Mouse (Mus musculus): ENCODE results near the gene Ppfia4.
"Not testable (repeated sequence)": the region's sequence is repeated elsewhere in the genome, so short reads cannot be mapped to it uniquely, and the experiment has no call there.

Gene Ppfia4

DNA sequence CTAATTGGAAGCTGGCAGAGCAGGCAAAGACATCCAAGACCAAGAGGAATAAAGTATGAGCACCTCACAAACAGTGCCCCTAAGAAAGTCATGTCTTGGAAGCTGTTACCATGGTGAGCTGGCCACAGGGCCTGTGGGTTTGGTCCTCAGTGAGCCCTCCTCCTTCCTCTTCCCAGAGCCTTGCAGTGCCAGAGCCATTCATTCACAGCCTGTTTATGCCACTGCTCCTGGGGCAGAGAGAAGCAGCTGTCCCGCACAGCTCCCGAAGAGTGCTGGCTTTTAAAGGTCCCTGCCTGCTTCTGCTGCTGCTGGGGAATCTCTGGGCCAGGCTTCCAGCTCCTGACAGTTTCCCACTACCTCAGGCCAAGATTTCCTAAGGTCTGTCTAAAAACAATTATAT is 66.9 kb downstream of the Ppfia4 start:
- no peak for DNase-seq

DNA sequence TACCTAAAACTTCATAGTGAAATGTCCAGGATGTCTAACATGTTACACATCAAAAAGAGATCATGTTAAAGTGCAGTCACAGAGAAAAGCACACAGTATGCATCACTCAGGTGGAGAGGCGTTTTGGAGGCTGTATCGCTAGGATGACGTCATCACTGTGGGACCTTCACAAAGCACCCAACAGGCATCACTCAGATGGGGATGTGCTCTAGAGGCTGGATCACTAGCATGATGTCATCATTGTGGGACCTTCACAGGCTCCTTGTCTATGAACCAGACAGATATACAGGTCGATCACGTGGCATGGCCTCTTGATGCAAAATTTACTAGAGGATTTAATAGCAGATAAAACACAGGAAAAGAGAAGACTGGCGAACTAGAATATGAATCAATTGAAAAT is 68.4 kb downstream of the Ppfia4 start:
- no peak for DNase-seq

DNA sequence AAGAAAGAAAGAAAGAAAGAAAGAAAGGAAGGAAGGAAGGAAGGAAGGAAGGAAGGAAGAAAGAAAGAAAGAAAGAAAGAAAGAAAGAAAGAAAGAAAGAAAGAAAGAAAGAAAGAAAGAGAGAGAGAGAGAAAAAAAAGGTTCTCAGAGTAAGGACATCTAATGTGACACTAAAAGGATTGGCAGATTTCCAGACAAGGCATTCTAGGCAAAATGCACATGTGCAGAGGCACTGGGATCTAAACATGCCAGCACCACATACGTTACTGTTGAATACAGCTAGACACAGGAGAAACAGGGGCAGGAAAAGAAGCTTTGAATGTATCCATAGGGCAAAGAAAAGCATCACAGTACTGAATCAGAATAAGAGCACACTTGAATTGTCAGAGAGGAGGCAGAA is 83.0 kb downstream of the Ppfia4 start:
- DNase-seq = not testable (repeated sequence)

All from cerebellum, postnatal 25 days (tissue).